Mouse (Mus musculus) stomach, embryonic 14.5 days (tissue): ENCODE data around the gene Cdpf1. TPM values are rescaled to one million over a fixed set of nuclear protein-coding genes. Genes with fewer than 3 reads are reported as not detected.

Source experiments
- ATAC-seq: fragments of 200-750 bp; cut with Nextera tagmentation; 2 replicates; pipeline ENCODE4 v1.8.0; 2017; ENCODE audit warnings: low read depth, moderate TSS enrichment; ENCODE audit not compliant: insufficient number of reproducible peaks, insufficient read depth, low FRiP score
- H3K27ac ChIP-seq: fragments of 300-500 bp; sonication (generic); 2 replicates; pipeline ENCODE4 v1.5.1; 2014; ENCODE audit warnings: mild to moderate bottlenecking, low read length, moderate library complexity, mixed read lengths
- H3K27me3 ChIP-seq: fragments of 300-500 bp; sonication (generic); 2 replicates; pipeline ENCODE4 v1.6.1; 2014; ENCODE audit warnings: low read length, control low read depth, mixed read lengths; ENCODE audit not compliant: control insufficient read depth, insufficient read depth
- H3K36me3 ChIP-seq: fragments of 300-500 bp; sonication (generic); 2 replicates; pipeline ENCODE4 v1.6.1; 2014; ENCODE audit warnings: mild to moderate bottlenecking, control low read depth, low read length, moderate library complexity, mixed read lengths; ENCODE audit not compliant: control insufficient read depth, insufficient read depth
- H3K4me1 ChIP-seq: fragments of 300-500 bp; sonication (generic); 2 replicates; pipeline ENCODE4 v1.6.1; 2014; ENCODE audit warnings: low read length, control low read depth, mixed read lengths; ENCODE audit not compliant: control insufficient read depth, insufficient read depth
- H3K4me2 ChIP-seq: fragments of 300-500 bp; sonication (generic); replicated peaks from 2 replicates; pipeline ENCODE4 v1.6.1; 2014; ENCODE audit warnings: low read depth, low read length, control low read depth
- H3K4me3 ChIP-seq: fragments of 300-500 bp; sonication (generic); 2 replicates; pipeline ENCODE4 v1.5.1; 2014; ENCODE audit warnings: low read depth, low read length, control low read depth
- H3K9ac ChIP-seq: fragments of 300-500 bp; sonication (generic); replicated peaks from 2 replicates; pipeline ENCODE4 v1.6.1; 2014; ENCODE audit warnings: low read depth, mild to moderate bottlenecking, control low read depth, low read length, moderate library complexity, mixed read lengths
- H3K9me3 ChIP-seq: fragments of 300-500 bp; sonication (generic); 2 replicates; pipeline ENCODE4 v1.6.1; 2016; ENCODE audit warnings: low read depth, low read length, control low read depth; ENCODE audit not compliant: control insufficient read depth
- WGBS: fragments of 180-500 bp; shearing (Covaris S2); extraction: QIAGEN DNeasy Blood & Tissue Kit; methylation state at CpG from one replicate; pipeline ENCODE4 v1.1.7; 2014; 5-methylcytosine and 5-hydroxymethylcytosine counted together
- polyA plus RNA-seq: library from polyadenylated mRNA; unstranded; fragments of >200 nt; fragmentation: Nextera tagmentation; extraction: Ambion mirVana; gene quantifications from 2 replicates; pipeline ENCODE4 v1.2.1, GENCODE M21; 2014

The Cdpf1 gene
- polyA plus RNA-seq, 1 experiment from 2014 or later, result 27.1 TPM

DNA sequence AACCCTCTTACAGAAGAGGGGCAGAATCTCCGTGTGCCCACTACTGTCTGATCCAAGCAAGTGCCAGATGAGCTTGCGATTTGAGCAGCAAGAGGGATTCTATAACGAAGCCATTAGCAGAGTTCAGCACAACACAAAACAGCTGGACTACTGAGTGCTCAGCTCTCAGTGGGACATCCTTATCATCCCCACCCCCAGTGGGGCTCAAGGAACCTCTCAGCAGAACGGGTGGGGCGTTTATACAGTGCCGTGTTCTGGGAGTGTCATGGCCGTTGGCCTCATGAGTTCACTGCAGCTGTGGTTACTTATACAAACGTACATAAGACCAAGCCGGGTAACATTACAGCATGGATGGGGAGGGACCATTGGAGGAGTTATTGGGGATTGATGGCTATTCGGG lies 1.9 kb upstream of the Cdpf1 start:
- Histone ChIP-seq H3K4me2 (no peak overlapping the region), H3K9ac (no peak overlapping the region), H3K9me3 (no peaks in the 10 kb centered on the region), H3K4me3 (no peak overlapping the region), H3K36me3 (no peaks in the 10 kb centered on the region), H3K27ac (no peak overlapping the region), H3K27me3 (no peaks in the 10 kb centered on the region), H3K4me1 (peaks cover 8% of the 10 kb centered on the region; the same call in 1 of the 2 replicates)
- no peak for ATAC-seq
- WGBS, result 53% methylated on average over 10 of the region's 10 CpGs

DNA sequence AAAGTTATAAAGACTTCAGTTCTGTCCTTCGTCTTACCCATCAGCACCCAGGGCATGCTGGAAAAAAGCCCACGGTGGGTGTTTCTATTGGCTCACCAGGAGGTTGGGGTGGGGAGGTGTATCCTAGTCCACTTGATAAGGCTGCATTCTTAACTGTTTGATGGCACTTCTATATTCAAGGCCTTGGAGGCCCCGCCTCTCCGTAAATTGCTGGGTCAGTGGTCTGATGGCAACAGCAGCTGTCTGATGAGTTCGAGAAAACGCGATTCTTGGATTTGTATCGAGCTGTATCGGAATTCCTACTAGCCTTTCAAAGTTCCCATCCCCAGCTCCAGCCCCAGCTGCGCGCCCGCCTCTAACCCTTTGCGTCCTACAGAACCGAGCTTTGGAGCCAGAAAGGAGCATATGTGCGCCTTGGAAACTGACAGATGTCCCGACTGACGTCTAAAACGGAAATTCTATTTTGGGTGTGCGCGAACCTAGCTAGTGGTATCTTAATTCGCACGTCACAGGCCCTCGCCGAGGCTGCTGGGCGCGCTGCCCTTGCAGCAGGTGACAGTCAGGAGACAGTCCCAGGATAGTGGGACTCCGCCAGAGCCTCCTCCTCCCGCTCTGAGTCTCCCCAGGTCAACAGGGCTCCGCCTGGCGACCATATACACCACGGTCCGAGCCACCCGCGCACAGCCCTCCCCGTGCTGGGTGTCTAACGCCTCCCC lies 533 bp downstream of the Cdpf1 start:
- Histone ChIP-seq H3K4me1 (peaks cover 8% of the 10 kb centered on the region; the same call in 1 of the 2 replicates), H3K27ac (peak overlapping the region; percentile 85), H3K27me3 (no peaks in the 10 kb centered on the region), H3K9ac (peak overlapping the region; percentile 67), H3K36me3 (no peaks in the 10 kb centered on the region), H3K4me2 (peak overlapping the region; percentile 91), H3K9me3 (no peaks in the 10 kb centered on the region), H3K4me3 (peak overlapping the region; percentile 81)
- peak; percentile 86 for ATAC-seq
- WGBS, result 3% methylated on average over 36 of the region's 36 CpGs

DNA sequence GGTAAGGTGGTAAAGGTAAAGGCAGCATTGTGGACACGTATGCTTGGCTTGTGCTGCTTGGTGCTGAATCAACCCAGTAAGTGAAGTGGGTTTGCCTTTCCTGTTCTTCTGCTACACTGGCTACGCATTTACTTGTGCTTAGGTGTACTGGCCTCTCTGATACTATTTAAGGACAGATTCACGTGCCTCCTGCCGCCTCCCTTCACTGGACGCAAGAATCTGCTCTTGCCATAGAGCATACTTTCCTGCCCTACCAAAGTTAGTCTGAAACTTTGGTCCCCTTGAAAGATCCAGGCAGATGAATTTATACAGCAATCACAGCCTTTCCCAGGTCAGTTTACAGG lies 1.1 kb downstream of the Cdpf1 start:
- Histone ChIP-seq H3K9ac (no peak overlapping the region), H3K4me2 (peak overlapping the region; percentile 91), H3K27me3 (no peaks in the 10 kb centered on the region), H3K36me3 (no peaks in the 10 kb centered on the region), H3K4me3 (peak overlapping the region; percentile 81; the same call in 1 of the 2 replicates), H3K9me3 (no peaks in the 10 kb centered on the region), H3K4me1 (peaks cover 8% of the 10 kb centered on the region; the same call in 1 of the 2 replicates), H3K27ac (no peak overlapping the region)
- WGBS, result 81% methylated on average over 5 of the region's 5 CpGs
- ATAC-seq, result no peak

DNA sequence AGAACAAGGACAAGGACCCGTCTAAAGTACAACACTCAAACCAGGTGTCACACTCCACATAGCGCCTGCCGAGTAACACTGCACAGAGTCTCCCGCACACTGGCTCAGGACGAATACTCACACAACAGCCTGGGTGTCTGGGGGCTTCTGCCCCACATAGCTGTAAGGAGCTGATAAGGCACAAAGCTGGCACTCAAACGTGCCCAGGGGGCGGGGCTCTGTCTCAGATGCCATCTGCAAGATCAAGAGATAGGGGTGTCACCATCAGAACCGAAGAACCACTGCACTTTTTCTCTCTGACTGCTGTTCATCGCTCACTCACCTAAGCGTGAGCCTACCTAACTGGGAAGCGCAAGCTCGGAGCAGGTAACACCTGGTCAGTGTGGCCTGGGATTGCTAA lies 2.4 kb downstream of the Cdpf1 start:
- Histone ChIP-seq H3K4me2 (no peak overlapping the region), H3K4me1 (peaks cover 8% of the 10 kb centered on the region; the same call in 1 of the 2 replicates), H3K4me3 (no peak overlapping the region), H3K27ac (no peak overlapping the region), H3K27me3 (no peaks in the 10 kb centered on the region), H3K9me3 (no peaks in the 10 kb centered on the region), H3K36me3 (no peaks in the 10 kb centered on the region), H3K9ac (no peak overlapping the region)
- 86% methylated on average over 12 of the region's 12 CpGs for WGBS
- ATAC-seq, result no peak

DNA sequence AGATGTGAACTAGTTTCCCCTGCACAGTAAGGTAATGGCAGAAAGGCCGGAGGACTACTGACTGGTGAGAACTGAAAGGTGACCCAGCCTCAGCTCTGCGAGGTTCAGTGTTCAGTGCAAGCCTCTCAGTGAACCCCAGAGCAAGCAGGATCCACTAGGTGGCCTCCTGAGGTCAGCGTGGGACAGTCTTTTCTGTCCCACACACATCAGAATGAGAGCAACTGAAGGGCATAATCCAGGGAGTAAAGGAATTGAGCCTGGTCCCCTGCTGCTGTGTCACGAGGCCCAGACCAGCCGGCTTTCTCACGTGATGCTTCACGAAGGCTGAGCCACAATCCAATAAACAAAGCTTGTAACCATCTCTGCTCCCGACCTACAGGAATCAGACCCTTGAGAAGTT lies 3.1 kb downstream of the Cdpf1 start:
- ATAC-seq, result no peak
- WGBS, result 56% methylated on average over 8 of the region's 8 CpGs

DNA sequence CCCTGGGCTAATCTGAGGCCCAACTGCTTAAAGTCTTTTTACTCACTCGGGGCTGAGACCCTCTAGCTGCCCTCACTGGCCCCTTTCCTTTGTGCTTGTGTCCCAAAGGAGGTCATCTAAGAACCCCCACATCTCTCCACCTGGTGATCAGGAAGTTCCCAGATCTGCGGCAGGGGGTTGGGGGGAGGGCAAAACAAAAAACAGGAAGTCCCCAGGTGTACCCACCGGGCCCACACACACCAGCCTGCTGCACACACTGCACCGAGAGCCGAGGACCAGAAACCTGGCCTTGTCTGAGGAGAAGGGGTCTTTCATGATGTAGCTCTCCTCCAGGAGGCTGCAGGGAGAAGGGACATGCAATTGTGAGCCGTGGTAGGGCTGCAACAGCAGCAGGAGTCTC lies 3.5 kb downstream of the Cdpf1 start:
- Histone ChIP-seq H3K27me3 (no peaks in the 10 kb centered on the region), H3K9me3 (no peaks in the 10 kb centered on the region), H3K9ac (no peak overlapping the region), H3K4me3 (no peak overlapping the region), H3K27ac (no peak overlapping the region), H3K36me3 (no peaks in the 10 kb centered on the region), H3K4me1 (peaks cover 8% of the 10 kb centered on the region; the same call in 1 of the 2 replicates), H3K4me2 (no peak overlapping the region)
- ATAC-seq, result no peak
- WGBS, result 74% methylated on average over 6 of the region's 6 CpGs

More for the DNA sequence above, 3.1 kb downstream of the Cdpf1 start:
- Histone ChIP-seq H3K4me2 (no peak overlapping the region), H3K9me3 (no peaks in the 10 kb centered on the region), H3K4me3 (no peak overlapping the region), H3K36me3 (no peaks in the 10 kb centered on the region), H3K27me3 (no peaks in the 10 kb centered on the region), H3K27ac (no peak overlapping the region), H3K4me1 (peaks cover 8% of the 10 kb centered on the region; the same call in 1 of the 2 replicates), H3K9ac (no peak overlapping the region)

DNA sequence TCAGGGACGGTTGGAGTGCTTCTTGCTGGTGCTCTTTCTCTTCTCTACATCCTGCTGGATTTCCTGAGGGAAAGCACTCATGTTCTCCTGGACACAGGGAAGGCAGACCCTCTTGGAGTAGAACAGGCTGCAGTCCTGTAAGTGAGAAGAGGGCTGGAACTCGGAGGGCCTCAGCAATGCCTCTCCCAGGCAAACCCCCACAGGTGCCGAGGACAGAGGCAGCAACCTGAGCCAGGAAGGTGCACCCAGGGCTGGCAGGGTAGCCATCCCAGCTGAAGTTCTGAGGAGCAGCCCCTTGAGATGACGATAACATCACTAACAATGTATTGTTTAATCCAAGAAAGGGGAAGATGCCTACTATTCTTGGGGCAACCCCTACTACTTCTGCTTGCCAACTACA lies 4.1 kb downstream of the Cdpf1 start:
- Histone ChIP-seq H3K27me3 (no peaks in the 10 kb centered on the region), H3K9ac (no peak overlapping the region), H3K4me1 (peaks cover 8% of the 10 kb centered on the region; the same call in 1 of the 2 replicates), H3K36me3 (no peaks in the 10 kb centered on the region), H3K4me3 (no peak overlapping the region), H3K4me2 (no peak overlapping the region), H3K27ac (no peak overlapping the region), H3K9me3 (no peaks in the 10 kb centered on the region)
- WGBS, result 85% methylated on average over 4 of the region's 4 CpGs
- ATAC-seq, result no peak

DNA sequence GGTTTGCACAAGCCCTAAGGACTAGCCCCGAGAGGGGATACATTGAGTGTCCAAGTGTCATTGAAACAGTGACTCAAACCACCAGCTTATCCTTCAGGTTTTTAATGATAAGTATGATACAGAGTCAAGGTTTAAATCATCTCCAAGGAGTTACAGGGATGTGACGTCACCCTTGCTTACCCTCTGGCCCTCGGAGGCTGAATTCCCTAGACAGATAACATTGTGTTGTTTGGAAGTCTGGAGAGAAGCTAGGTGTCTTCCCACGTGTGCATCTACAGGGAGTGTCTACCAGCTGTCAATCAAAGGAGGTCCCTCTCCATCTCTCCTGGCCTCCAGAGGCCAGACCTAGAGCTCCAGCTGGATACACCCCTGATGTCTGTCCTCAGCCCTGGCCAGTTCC lies 4.6 kb downstream of the Cdpf1 start:
- Histone ChIP-seq H3K27ac (no peak overlapping the region), H3K27me3 (no peaks in the 10 kb centered on the region), H3K36me3 (no peaks in the 10 kb centered on the region), H3K4me2 (no peak overlapping the region), H3K9ac (no peak overlapping the region), H3K4me1 (peaks cover 8% of the 10 kb centered on the region; the same call in 1 of the 2 replicates), H3K4me3 (no peak overlapping the region), H3K9me3 (no peaks in the 10 kb centered on the region)
- 76% methylated on average over 4 of the region's 4 CpGs for WGBS
- ATAC-seq, result no peak

DNA sequence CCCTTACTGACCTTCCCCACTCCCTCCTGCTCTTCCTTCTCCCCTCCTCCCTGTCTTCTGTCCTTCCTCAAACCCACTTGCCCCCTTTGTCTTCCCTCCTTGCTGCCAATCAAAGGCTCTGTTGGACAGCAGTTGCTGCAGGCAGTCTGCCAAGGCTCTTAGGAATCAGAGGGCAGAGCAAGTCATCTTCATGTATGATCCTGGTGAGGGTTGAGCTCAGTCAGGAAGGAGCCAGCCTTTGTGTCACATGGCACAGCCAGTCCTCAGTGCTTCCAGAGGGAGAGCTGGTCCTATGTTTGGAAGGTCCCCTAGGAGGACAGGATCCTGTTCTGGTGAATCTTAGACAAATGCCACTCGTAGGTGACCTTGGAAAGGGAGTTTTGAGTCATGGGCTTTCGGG lies 8.6 kb downstream of the Cdpf1 start:
- 76% methylated on average over 2 of the region's 2 CpGs for WGBS
- no peak for ATAC-seq
- Histone ChIP-seq H3K4me3 (no peak overlapping the region), H3K4me1 (no peaks in the 10 kb centered on the region), H3K27ac (no peak overlapping the region), H3K9ac (no peak overlapping the region), H3K27me3 (no peaks in the 10 kb centered on the region), H3K9me3 (no peaks in the 10 kb centered on the region), H3K36me3 (no peaks in the 10 kb centered on the region), H3K4me2 (no peak overlapping the region)
